Mouse (Mus musculus): ENCODE measurements around the gene Swi5.

DNA sequence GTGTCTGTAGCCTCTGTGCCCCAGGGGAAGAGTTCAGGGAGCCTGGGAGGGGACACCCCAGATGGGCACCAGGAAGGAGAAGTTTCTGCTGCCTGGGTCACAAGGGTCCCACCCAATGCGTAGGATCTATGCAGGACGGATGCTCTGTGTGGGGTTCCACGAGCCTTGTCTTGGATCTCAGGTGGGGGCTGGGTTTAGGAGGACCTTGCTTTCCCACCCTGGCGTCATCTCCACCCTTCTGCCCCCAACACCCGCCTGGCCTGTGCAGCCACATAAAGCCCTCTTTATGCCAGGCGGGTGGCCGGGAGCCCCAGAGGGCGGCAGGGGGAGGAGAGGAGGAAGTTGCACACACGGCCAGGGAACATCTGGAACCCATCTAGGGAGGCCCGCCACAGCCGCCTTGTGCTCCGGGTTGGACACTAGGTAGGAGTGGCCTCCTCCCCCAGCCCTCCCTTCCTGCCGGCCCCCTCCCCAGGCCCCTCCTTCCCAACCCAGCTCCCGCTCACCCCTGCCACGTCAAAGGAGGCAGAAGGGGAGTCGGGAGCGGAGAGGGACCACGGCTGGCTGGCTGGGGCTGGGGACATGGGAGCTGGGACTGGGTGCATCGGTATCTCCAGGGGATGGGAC lies 30.0 kb upstream of the Swi5 start:
- no peak for TF ChIP-seq EP300 (IDR thresholded peaks at IDR 0.05; ENCODE audit: low read depth)
- no peak for TF ChIP-seq CTCF (IDR thresholded peaks at IDR 0.05; ENCODE audit: low read depth)
